Mouse (Mus musculus) neural tube, embryonic 11.5 days (tissue): ENCODE results near the gene Ppp1r12c. TPM values are rescaled to one million over a fixed set of nuclear protein-coding genes. Genes with fewer than 3 reads are reported as not detected.

Source experiments
- ATAC-seq: fragments of 200-750 bp; cut with Nextera tagmentation; 2 replicates; pipeline ENCODE4 v1.8.0; 2017; ENCODE audit warnings: moderate number of reproducible peaks, mild to moderate bottlenecking, moderate TSS enrichment, moderate library complexity; ENCODE audit not compliant: insufficient read depth, low FRiP score, low TSS enrichment
- DNase-seq: peaks from one replicate; pipeline ENCODE4 v3.0.0-alpha.2; 2015; ENCODE audit warnings: low spot score
- H3K27ac ChIP-seq: fragments of 300-500 bp; sonication (generic); 2 replicates; pipeline ENCODE4 v1.5.1; 2014; ENCODE audit warnings: low read depth, mild to moderate bottlenecking, low read length
- H3K27me3 ChIP-seq: fragments of 300-500 bp; sonication (generic); 2 replicates; pipeline ENCODE4 v1.6.1; 2014; ENCODE audit warnings: mild to moderate bottlenecking, low read length, mixed read lengths; ENCODE audit not compliant: control insufficient read depth, insufficient read depth
- H3K36me3 ChIP-seq: fragments of 300-500 bp; sonication (generic); 2 replicates; pipeline ENCODE4 v1.6.1; 2014; ENCODE audit warnings: mild to moderate bottlenecking, low read length, moderate library complexity, mixed read lengths; ENCODE audit not compliant: control insufficient read depth, insufficient read depth
- H3K4me1 ChIP-seq: fragments of 300-500 bp; sonication (generic); 2 replicates; pipeline ENCODE4 v1.6.1; 2014; ENCODE audit warnings: low read length, mixed read lengths; ENCODE audit not compliant: control insufficient read depth, insufficient read depth
- H3K4me2 ChIP-seq: fragments of 300-500 bp; sonication (generic); 2 replicates; pipeline ENCODE4 v1.6.1; 2014; ENCODE audit warnings: low read depth, mild to moderate bottlenecking, moderate library complexity
- H3K4me3 ChIP-seq: fragments of 300-500 bp; sonication (generic); 2 replicates; pipeline ENCODE4 v1.5.1; 2014; ENCODE audit warnings: low read depth, low read length
- H3K9ac ChIP-seq: fragments of 300-500 bp; sonication (generic); 2 replicates; pipeline ENCODE4 v1.6.1; 2014; ENCODE audit warnings: mild to moderate bottlenecking, low read length
- H3K9me3 ChIP-seq: fragments of 300-500 bp; sonication (generic); 2 replicates; pipeline ENCODE4 v1.6.1; 2016; ENCODE audit warnings: low read length; ENCODE audit not compliant: control insufficient read depth
- WGBS: fragments of 180-500 bp; shearing (Covaris S2); extraction: QIAGEN DNeasy Blood & Tissue Kit; methylation state at CpG from one replicate; pipeline ENCODE4 v1.1.7; 2014; 5-methylcytosine and 5-hydroxymethylcytosine counted together
- polyA plus RNA-seq: library from polyadenylated mRNA; unstranded; fragments of >200 nt; fragmentation: Nextera tagmentation; extraction: Ambion mirVana; gene quantifications from 2 replicates; pipeline ENCODE4 v1.2.1, GENCODE M21; 2014

The Ppp1r12c gene
- polyA plus RNA-seq, 1 experiment from 2014 or later: 41.1 TPM

GRCm38 (mm10) chr7:4464194-4464824 is 37.2 kb downstream of the Ppp1r12c start:
- ATAC-seq: no peak
- Histone ChIP-seq H3K4me3 (no peak overlapping the region), H3K9ac (no peak overlapping the region), H3K27ac (no peak overlapping the region), H3K27me3 (peaks cover under 1% of the 10 kb centered on the region; the same call in 1 of the 2 replicates), H3K9me3 (no peaks in the 10 kb centered on the region), H3K4me2 (no peak overlapping the region), H3K36me3 (no peaks in the 10 kb centered on the region), H3K4me1 (no peaks in the 10 kb centered on the region)
- 10% methylated on average over 12 of the region's 12 CpGs for WGBS
- DNase-seq: no peak

- no peak within 1 kb of the TSS for H3K4me3 ChIP-seq
- no peaks in the 10 kb centered on the region for H3K9me3 ChIP-seq
- no peaks in the 10 kb centered on the region for H3K36me3 ChIP-seq
- H3K27ac ChIP-seq: no peak within 1 kb of the TSS
- H3K4me2 ChIP-seq: peak within 1 kb of the TSS; percentile 22; the same call in 1 of the 2 replicates
- no peak for ATAC-seq
- H3K9ac ChIP-seq: no peak within 1 kb of the TSS
- H3K4me1 ChIP-seq: no peaks in the 10 kb centered on the region
- 71% methylated on average over 13 of the region's 16 CpGs for WGBS
- DNase-seq: no peak
- no peaks in the 10 kb centered on the region for H3K27me3 ChIP-seq
Measured at GRCm38 (mm10) chr7:4460576-4461434, 40.7 kb downstream of the Ppp1r12c start, which contains the start of gene Eps8l1. Eps8l1 (plus strand) TSS chr7:4460674.

GRCm38 (mm10) chr7:4452644-4453043 is 48.8 kb downstream of the Ppp1r12c start:
- Histone ChIP-seq H3K9me3 (no peaks in the 10 kb centered on the region), H3K4me2 (no peak overlapping the region), H3K36me3 (no peaks in the 10 kb centered on the region), H3K27me3 (no peaks in the 10 kb centered on the region), H3K4me3 (no peak overlapping the region), H3K9ac (no peak overlapping the region), H3K27ac (no peak overlapping the region), H3K4me1 (no peaks in the 10 kb centered on the region)
- no peak for DNase-seq
- 18% methylated on average over 4 of the region's 4 CpGs for WGBS
- ATAC-seq: no peak

- H3K9ac ChIP-seq: no peak overlapping the region
- ATAC-seq (no peak), DNase-seq (no peak)
- no peaks in the 10 kb centered on the region for H3K27me3 ChIP-seq
- no peak overlapping the region for H3K4me3 ChIP-seq
- H3K36me3 ChIP-seq: no peaks in the 10 kb centered on the region
- WGBS: 33% methylated on average over 2 of the region's 2 CpGs
- H3K9me3 ChIP-seq: no peaks in the 10 kb centered on the region
- H3K4me2 ChIP-seq: no peak overlapping the region
- H3K27ac ChIP-seq: no peak overlapping the region
- no peaks in the 10 kb centered on the region for H3K4me1 ChIP-seq
Measured at GRCm38 (mm10) chr7:4449211-4449610, 52.3 kb downstream of the Ppp1r12c start.

DNA sequence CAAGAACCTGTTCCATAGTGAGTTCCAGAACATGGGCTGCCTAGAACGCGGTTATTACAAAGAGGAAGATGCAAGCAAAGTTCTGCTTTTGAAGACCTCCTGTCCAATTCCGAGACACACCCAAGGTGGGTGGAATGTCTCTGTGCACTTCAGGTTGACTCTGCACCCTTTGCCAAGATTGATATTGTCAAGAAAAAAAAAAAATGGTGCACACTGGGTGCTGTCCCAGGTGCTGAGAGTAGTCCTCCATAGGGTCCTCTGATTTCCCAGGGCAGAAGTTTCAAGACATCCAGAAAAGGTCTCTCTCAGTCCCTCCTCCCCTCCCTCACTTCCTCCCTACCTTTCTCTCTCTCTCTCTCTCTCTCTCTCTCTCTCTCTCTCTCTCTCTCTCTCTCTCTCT is 53.0 kb downstream of the Ppp1r12c start:
- H3K9me3 ChIP-seq: no peaks in the 10 kb centered on the region
- no peak overlapping the region for H3K9ac ChIP-seq
- H3K27ac ChIP-seq: no peak overlapping the region
- H3K4me1 ChIP-seq: no peaks in the 10 kb centered on the region
- H3K27me3 ChIP-seq: no peaks in the 10 kb centered on the region
- no peak overlapping the region for H3K4me2 ChIP-seq
- H3K36me3 ChIP-seq: no peaks in the 10 kb centered on the region
- no peak overlapping the region for H3K4me3 ChIP-seq
- WGBS: 85% methylated on average over 3 of the region's 3 CpGs
- ATAC-seq: no peak
- no peak for DNase-seq

GRCm38 (mm10) chr7:4447138-4447537 is 54.3 kb downstream of the Ppp1r12c start:
- DNase-seq: no peak
- Histone ChIP-seq H3K27me3 (no peaks in the 10 kb centered on the region), H3K27ac (no peak overlapping the region), H3K36me3 (peaks cover 1% of the 10 kb centered on the region), H3K4me1 (no peaks in the 10 kb centered on the region), H3K9me3 (no peaks in the 10 kb centered on the region), H3K9ac (no peak overlapping the region), H3K4me2 (no peak overlapping the region), H3K4me3 (no peak overlapping the region)
- no peak for ATAC-seq
- WGBS: 0% methylated on average over 1 of the region's 1 CpGs

GRCm38 (mm10) chr7:4445216-4445791 is 56.2 kb downstream of the Ppp1r12c start, which contains the start of gene Rdh13:
Rdh13 (minus strand) TSS chr7:4445649.
- peak within 1 kb of the TSS; percentile 64 for H3K4me2 ChIP-seq
- peak; percentile 85 for DNase-seq
- peak within 1 kb of the TSS; percentile 34; the same call in 1 of the 2 replicates for H3K27ac ChIP-seq
- H3K36me3 ChIP-seq: peaks cover 3% of the 10 kb centered on the region
- no peaks in the 10 kb centered on the region for H3K4me1 ChIP-seq
- ATAC-seq: peak; percentile 96
- WGBS: under 1% methylated on average over 35 of the region's 35 CpGs
- H3K4me3 ChIP-seq: peak within 1 kb of the TSS; percentile 70
- no peaks in the 10 kb centered on the region for H3K27me3 ChIP-seq
- H3K9me3 ChIP-seq: no peaks in the 10 kb centered on the region
- H3K9ac ChIP-seq: peak within 1 kb of the TSS; percentile 72

DNA sequence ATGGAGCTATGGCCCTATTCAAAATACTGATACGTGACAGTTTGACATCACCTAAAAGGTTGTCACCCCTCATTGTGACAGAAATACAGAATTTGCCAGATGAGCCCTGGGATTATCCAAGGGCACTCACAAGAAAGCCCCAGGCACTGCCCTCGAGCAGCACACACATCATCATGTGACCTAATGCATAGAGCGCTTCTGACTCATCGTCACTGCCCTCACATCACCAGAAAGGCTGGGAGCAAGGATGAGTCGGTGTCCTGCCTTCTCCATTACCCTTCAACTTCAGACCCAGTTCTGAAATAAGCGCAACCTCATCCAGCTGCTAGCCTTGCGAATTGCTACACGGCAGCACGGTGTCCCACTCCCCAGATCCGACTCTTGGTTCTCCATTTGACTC is 60.9 kb downstream of the Ppp1r12c start:
- H3K9ac ChIP-seq: no peak overlapping the region
- DNase-seq (no peak), ATAC-seq (no peak)
- 91% methylated on average over 10 of the region's 10 CpGs for WGBS
- H3K27me3 ChIP-seq: no peaks in the 10 kb centered on the region
- H3K27ac ChIP-seq: no peak overlapping the region
- no peaks in the 10 kb centered on the region for H3K4me1 ChIP-seq
- no peak overlapping the region for H3K4me3 ChIP-seq
- H3K36me3 ChIP-seq: peaks cover 3% of the 10 kb centered on the region
- H3K9me3 ChIP-seq: no peaks in the 10 kb centered on the region
- no peak overlapping the region for H3K4me2 ChIP-seq
